Mouse (Mus musculus) thymus, postnatal 0 days (tissue): ENCODE measurements around the gene Sh3rf3. TPM values are rescaled to one million over a fixed set of nuclear protein-coding genes. Genes with fewer than 3 reads are reported as not detected.
"Not testable (repeated sequence)": the region's sequence is repeated elsewhere in the genome, so short reads cannot be mapped to it uniquely, and the experiment has no call there.

Source experiments
- DNase-seq: peaks from one replicate; pipeline ENCODE4 v3.0.0-alpha.2; 2015; ENCODE audit warnings: low spot score
- polyA plus RNA-seq: library from polyadenylated mRNA; unstranded; fragments of >200 nt; fragmentation: Nextera tagmentation; extraction: Ambion mirVana; gene quantifications from 2 replicates; pipeline ENCODE4 v1.2.1, GENCODE M21; 2015

The Sh3rf3 gene
- polyA plus RNA-seq, 1 experiment from 2014 or later: 2.0 TPM

DNA sequence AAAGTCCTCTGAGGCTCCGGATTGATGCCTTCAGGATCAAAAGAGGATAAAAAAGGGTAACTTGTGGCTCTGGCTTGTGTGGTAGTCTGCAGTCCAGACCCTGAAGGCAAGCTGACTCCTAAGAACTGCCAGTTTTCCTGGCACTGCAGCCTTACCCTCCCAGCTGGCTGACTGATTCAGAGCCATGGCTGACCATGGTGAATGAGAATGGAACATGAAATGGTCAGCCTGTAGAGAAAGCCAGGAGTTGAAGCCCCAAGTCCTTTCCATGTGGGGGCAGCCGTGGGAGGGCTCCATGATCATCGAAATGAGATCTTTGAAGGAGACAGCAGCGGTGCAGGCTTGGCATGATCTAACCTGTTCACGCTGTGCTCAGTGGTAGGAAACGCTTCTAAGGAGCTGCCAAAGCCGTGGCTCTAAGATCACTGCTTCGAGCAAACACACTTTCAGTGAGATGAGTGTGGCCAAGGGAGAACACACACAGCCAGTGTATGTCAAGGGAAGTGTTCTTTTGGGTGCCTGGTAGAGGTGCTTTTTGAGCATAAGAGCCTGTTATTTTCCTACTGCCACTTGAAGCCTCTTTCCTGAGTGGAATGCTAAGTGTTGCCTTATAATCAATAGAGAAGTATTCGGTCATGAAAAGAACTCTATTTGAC, 168.6 kb downstream of the Sh3rf3 start:
- no peak for DNase-seq

- DNase-seq: no peak
These were observed 169.5 kb downstream of the Sh3rf3 start for GRCm38 (mm10) chr10:58982546-58983154.

- no peak for DNase-seq
These were observed 178.5 kb downstream of the Sh3rf3 start for GRCm38 (mm10) chr10:58991611-58992010.

DNA sequence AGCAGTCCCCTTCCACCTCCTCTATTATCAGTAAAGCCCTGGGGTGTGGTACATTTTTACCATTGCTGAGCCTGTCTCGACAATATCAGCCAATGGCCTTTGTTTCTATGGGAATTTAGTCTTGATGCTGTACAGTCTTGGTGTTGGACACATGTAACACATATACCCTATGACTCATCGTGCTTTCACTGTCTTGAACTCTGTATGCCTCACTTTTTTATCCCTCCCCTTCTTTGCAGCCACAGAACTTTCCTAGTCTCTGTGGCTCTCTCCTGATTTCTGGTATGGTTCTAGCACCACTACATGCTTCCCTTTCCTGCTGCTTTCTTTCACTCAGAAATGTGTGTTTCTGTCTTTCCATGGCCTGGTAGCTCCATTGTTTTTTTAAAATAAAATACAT, 181.6 kb downstream of the Sh3rf3 start:
- no peak for DNase-seq

DNA sequence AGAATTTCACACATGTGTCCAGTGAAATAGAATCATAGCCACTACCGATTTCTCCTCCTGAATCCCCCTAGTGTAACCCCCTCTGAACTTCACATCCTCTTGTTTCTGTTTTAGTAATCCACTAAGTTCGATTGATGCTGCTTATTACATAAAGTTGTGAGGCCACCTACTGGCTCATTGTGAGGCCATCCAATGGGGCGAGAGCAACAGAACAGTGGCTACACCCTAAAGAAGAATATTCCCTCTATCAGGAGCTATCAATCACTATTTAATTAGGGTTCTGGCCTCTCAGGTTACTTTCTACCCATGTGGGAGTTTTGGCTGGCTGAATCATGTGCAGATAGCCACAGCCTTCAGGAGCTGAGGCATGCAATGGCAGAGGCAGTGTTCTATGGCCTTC, 182.0 kb downstream of the Sh3rf3 start:
- no peak for DNase-seq

DNA sequence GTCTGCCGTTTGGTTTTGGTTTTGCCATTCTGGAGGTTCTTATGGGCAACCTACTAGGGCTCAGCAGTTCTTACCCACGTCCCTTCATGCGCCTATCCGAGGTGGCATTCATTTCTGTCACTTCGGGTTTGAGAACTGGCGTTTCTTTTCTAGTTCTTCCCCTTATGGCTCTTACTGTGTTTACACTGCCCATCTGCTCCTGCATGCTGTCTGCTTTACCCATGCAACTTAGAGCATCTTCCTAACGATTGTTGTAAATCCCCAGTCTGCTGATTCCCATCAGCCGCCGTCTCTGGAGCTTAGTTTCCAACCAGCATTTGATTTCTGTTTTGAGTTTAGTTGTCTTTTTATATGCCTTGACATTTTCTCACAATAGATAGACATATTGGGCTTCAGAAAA, 189.2 kb downstream of the Sh3rf3 start:
- DNase-seq: no peak

DNA sequence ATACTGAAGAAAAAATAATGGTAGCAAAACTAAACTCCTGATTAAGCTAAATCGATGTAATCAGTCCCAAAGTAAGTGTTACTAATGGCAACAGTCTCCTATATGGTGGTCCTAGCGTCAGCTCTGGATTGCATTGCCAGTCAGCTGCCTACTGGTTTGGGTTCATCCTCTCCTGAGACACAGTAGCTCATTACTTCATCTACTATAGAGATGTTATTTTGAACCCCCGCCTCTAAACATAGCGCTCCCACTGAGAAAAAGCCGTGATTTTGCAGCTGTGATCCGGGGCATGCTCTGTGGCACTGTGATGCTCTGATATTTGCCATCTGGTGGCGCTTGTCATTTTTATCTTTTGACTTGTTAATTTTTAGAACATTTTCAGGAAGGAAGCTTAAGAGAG, 198.3 kb downstream of the Sh3rf3 start:
- DNase-seq: no peak

- DNase-seq: no peak
These were observed 200.5 kb downstream of the Sh3rf3 start for GRCm38 (mm10) chr10:59013618-59014017.

- no peak for DNase-seq
These were observed 206.3 kb downstream of the Sh3rf3 start for GRCm38 (mm10) chr10:59019302-59019973.

DNA sequence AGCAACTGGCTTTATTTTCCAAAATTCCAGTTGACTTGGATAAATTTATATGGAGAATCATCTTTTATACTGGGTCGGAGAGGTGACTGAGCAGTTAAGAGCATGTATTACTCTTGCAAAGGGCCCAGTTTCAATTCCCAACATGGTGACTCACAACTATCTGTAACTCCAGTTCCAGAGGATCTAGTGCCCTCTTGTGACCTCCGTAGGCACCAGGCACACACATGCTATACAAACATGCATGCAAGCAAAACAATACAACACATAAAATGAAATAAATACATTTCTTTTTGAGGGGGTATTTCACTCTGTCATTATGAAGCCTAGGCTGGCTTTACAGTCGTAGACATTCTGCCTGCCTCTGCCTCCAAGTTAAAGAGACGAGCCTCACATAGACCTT, 237.3 kb downstream of the Sh3rf3 start:
- DNase-seq: no peak

- no peak for DNase-seq
These were observed 243.1 kb downstream of the Sh3rf3 start for GRCm38 (mm10) chr10:59056294-59056693.

DNA sequence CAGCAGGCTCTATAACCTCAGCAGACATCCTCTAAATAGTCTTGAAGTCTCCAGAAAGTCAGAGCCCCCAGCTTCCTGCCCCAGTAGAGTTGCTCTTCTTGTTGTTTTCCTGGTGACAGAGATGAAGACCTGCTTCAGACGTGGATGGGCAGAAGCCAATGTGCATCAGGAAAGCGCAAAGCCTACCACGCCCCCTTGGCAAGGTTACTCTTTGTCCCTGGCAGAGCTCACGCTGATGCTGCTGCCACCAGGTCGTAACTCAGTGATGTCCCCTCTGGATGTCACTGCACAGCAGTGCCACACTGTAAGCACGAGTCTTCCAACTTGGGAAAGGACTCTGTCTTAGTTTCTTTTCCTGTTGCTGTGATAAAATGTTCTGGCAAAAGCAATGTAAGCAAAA, 253.6 kb downstream of the Sh3rf3 start:
- no peak for DNase-seq

GRCm38 (mm10) chr10:59072827-59073226, 259.7 kb downstream of the Sh3rf3 start:
- DNase-seq: no peak

GRCm38 (mm10) chr10:59076681-59077080, 263.5 kb downstream of the Sh3rf3 start:
- no peak for DNase-seq

DNA sequence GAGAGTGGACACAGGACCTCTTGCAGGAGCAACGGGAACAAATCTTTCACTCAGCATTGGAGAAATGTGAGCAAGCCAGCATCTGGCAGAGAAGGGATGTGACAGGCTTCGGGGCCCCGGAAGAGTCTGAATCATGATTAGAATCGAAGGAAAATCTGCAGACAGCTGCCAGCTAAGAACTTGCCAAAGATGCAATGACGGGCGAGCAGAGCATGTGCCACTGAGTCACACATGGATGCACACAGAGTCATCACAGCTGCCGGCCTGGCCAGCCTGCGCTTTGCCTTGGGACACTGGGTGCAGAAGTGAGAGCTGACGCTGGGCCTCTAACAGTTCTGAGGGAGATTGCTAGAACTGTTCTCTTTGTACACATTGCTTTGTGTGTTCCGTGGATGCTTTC, 264.8 kb downstream of the Sh3rf3 start:
- no peak for DNase-seq

DNA sequence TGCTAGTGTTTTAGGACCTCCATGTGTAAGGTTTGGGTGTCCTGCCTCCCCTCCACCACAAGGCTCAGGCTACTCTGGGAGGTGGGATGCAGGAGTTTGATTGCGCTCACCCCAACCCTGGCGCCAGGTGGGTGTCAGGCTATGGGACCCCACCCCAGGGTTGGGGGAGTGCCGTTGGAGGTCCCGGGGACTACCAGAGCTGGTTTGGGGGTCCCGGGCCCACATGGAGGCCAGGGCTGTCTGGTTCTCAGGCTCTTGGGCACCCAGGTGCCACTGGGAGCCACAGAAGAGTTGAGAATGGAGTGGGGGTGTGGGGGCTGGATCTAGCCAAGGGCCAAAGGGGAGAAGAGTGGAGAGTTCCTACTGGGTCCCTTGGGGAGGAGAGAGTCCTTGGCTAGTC, 272.4 kb downstream of the Sh3rf3 start:
- DNase-seq: no peak

DNA sequence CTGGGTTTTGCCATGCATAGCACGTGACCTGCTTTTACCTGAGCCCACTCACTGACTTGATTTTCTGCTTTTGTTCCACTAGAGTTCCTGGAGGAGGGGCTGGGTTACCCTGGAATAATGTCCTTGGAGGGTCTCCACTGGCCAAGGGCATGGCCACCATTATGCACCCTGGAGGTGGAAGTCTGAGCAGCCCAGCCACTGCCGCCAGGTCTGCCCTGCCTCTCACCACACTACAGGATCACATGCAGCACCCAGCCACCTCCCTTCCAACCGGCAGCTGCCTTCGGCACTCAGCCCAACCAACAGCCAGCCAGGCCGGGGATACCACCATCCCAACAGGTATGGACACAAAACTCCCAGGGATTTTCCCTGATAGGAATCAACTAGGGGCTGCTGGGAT, 273.4 kb downstream of the Sh3rf3 start:
- DNase-seq: no peak

DNA sequence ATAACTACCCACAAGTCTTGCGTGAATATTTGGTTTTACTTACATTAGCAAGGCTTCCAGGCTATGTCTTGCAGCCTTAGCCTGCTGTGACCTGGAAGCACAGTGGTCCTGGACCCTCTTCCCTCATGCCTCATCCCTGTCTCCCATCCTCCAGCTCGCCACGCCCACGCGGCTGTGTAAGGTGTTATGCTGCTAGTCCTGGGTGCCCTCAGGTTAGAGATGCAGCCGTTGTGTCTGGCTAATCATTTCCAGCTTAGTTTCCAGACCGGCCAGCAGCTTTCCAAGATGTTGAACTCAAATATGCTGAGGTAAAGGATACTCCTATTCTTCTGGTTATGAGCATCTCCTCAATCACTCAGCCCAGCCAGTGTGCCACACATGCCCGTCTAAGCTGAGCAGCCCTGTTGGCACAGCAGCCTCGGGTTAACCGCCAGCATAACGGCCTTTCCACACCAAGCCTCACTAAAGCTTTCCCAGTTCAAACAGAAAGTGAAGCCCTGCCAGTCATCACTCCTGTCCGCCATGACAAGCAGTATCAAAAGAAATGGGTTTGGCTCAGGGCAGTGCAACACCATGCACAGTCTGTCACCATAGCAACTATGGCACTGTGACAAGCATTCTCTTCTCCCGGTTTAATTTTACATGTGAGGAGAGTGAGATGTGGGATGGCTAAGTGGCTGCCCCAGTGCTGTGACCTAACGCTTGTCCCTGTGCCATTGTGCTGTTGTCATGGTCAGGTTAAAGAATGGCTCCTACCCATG, 276.9 kb downstream of the Sh3rf3 start:
- no peak for DNase-seq

DNA sequence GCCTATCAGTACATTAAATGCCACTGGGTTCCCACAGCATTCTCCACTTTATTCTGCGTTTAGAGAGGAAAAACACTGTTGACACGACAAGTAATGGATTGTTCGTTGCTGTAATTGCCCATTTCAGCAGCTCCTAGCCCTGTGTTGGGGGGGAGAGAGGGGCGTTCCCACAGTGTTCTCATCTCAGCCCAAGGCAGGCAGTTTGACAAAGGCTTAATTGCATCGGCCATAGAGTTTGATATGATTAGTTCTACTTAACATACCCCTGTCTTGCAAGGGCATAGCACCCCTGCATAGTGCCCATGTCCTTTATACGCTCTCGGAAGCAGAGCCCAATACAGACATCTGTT, 277.4 kb downstream of the Sh3rf3 start:
- DNase-seq: no peak

DNA sequence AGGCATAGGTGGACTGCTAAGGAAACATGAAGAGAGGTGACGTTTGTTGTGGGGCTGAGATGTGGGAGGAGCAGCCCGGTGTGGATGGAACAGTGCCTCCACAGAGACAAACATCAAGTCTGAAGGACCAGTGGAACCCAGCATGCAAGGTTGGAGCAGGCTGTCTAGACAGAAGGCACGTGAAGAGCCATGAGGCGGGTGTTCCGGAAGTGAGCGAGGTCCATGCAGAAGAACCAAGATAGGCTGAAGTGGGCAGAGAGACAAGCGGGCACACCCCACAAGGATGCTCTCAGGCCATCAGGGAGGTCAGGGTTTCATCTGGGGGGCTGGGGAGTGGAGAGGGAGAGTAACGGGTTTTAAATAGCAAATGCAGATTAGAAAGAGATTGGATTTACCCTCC, 278.4 kb downstream of the Sh3rf3 start:
- DNase-seq: no peak

- no peak for DNase-seq
These were observed 278.8 kb downstream of the Sh3rf3 start for GRCm38 (mm10) chr10:59091988-59092387.

DNA sequence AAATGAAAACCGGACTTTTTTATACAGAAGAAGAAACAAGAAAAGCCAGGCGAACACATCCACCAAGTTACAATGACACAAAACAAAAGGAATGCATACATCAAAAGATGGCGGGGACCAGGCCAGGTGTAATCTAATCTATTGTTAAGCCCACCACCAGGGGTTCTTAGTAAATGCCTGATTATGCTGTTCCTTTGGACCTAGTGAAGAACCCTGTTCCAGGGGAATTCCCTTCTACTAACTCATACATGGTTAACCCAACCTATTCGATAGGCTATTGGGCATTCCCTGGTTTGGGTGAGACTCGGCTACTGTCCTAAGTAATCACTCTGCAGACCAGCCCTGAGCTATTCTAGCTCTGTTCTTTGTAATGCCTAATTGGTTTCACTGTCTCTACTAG, 289.9 kb downstream of the Sh3rf3 start:
- not testable (repeated sequence) for DNase-seq
